Mouse (Mus musculus): ENCODE results near the gene Kremen1. TPM values are rescaled to one million over a fixed set of nuclear protein-coding genes. Genes with fewer than 3 reads are reported as not detected.

The Kremen1 gene
- total and polyA plus RNA-seq, 3 experiments, result 1.3 to 4.1 TPM; not detected in 1

GRCm38 (mm10) chr11:5219371-5219770, 42.0 kb downstream of the Kremen1 start:
- TF ChIP-seq GATA1 (IDR thresholded peaks at IDR 0.05; ENCODE audit: low read depth, low read length) (no peak), POLR2A (IDR thresholded peaks at IDR 0.05; ENCODE audit: control insufficient read depth in 1 of 2, insufficient read depth in 1 of 2, low read depth in 1 of 2, low read length in 2 of 2, poor library complexity in 1 of 2) (no peak), ETS1 (IDR thresholded peaks at IDR 0.05; ENCODE audit: low read depth, low read length) (no peak), POLR2AphosphoS2 (IDR thresholded peaks at IDR 0.05; ENCODE audit: low read length) (no peak), ZMIZ1 (IDR thresholded peaks at IDR 0.05; ENCODE audit: low read depth, low read length) (no peak), GABPA (IDR thresholded peaks at IDR 0.05; ENCODE audit: low read depth, low read length) (no peak), MAX (IDR thresholded peaks at IDR 0.05; ENCODE audit: low read length) (no peak), CHD1 (IDR thresholded peaks at IDR 0.05; ENCODE audit: low read depth, low read length) (no peak), RCOR1 (IDR thresholded peaks at IDR 0.05; ENCODE audit: low read depth, low read length) (no peak)
- H3K4me3 ChIP-seq (ENCODE audit: control insufficient read depth in 1 of 2, insufficient read depth in 1 of 2, low read depth in 2 of 2, low read length in 2 of 2), result no peak overlapping the region
- no peak for DNase-seq (ENCODE audit: low read depth, low spot score)

DNA sequence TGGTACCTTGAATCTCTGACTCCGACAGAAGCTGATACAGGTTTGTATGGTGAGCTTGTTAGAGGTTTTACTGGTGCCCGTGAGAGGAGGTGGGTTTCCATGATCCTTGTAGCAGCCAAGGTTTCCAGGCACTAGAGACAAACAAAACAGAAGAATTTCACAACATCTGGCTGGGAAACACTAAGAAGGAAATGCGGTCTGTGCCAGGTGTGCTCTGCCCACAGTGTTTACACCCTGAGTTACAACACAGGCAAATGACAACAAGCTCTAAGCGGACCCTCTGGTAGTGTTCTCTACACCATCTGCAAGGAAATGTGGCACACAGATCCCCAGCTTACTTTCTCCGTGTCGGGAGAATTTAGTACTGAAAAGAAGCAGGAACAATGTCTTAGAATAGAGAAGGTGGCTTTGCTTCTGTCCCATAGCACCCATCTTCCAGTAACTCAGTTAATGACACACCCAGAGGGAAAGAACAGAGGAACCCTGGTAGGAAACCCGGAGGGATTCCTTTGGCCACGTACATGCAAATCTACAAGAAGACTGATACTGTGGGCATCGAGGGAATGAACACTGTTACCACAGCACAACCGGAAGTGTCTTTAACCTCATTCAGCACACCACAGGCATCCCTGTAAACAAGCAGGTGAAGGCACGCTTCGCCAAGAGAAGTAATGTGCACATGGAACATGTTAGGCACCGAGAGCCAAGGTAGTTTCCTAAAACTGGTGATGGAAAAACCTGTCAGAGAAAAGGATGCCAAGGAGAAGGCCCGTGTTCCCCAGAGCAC, 45.8 kb downstream of the Kremen1 start:
- Histone ChIP-seq H3K27ac (ENCODE audit: control insufficient read depth, low read depth, low read length) (no peak overlapping the region), H3K36me3 (ENCODE audit: control insufficient read depth in 1 of 2, insufficient read depth in 2 of 2, low read length in 2 of 2) (no peaks in the 10 kb centered on the region), H3K27me3 (ENCODE audit: control insufficient read depth in 1 of 2, insufficient read depth in 2 of 2, low read length in 2 of 2) (no peaks in the 10 kb centered on the region), H3K9me3 (replicated peaks; ENCODE audit: insufficient read depth, low read length) (no peaks in the 10 kb centered on the region), H3K4me3 (ENCODE audit: control insufficient read depth in 1 of 2, insufficient read depth in 1 of 2, low read depth in 2 of 2, low read length in 2 of 2) (no peak overlapping the region), H3K79me2 (ENCODE audit: control insufficient read depth, insufficient read depth, low read length, poor library complexity) (no peaks in the 10 kb centered on the region), H3K4me1 (ENCODE audit: control insufficient read depth in 1 of 2, insufficient read depth in 2 of 2, low read length in 2 of 2) (no peaks in the 10 kb centered on the region), H3K9ac (ENCODE audit: control insufficient read depth, low read depth, low read length, poor library complexity, severe bottlenecking) (no peak overlapping the region)
- DNase-seq (ENCODE audit: low read depth, low spot score), result no peak
- no peak for TF ChIP-seq POLR2A (IDR thresholded peaks at IDR 0.05; ENCODE audit: control insufficient read depth in 1 of 2, insufficient read depth in 1 of 2, low read depth in 1 of 2, low read length in 2 of 2, poor library complexity in 1 of 2)
- no peak for TF ChIP-seq CHD1 (IDR thresholded peaks at IDR 0.05; ENCODE audit: low read depth, low read length)
- TF ChIP-seq ZC3H11A (IDR thresholded peaks at IDR 0.05; ENCODE audit: low read depth, low read length), result no peak

More at GRCm38 (mm10) chr11:5219371-5219770, 42.0 kb downstream of the Kremen1 start:
- no peaks in the 10 kb centered on the region for H3K4me1 ChIP-seq (ENCODE audit: control insufficient read depth in 1 of 2, insufficient read depth in 2 of 2, low read length in 2 of 2)
- no peaks in the 10 kb centered on the region for H3K36me3 ChIP-seq (ENCODE audit: control insufficient read depth in 1 of 2, insufficient read depth in 2 of 2, low read length in 2 of 2)
- H3K79me2 ChIP-seq (ENCODE audit: control insufficient read depth, insufficient read depth, low read length, poor library complexity), result no peaks in the 10 kb centered on the region
- no peak overlapping the region for H3K9ac ChIP-seq (ENCODE audit: control insufficient read depth, low read depth, low read length, poor library complexity, severe bottlenecking)
- no peaks in the 10 kb centered on the region for H3K27me3 ChIP-seq (ENCODE audit: control insufficient read depth in 1 of 2, insufficient read depth in 2 of 2, low read length in 2 of 2)
- no peaks in the 10 kb centered on the region for H3K9me3 ChIP-seq (replicated peaks; ENCODE audit: insufficient read depth, low read length)
- no peak overlapping the region for H3K27ac ChIP-seq (ENCODE audit: control insufficient read depth, low read depth, low read length)

DNA sequence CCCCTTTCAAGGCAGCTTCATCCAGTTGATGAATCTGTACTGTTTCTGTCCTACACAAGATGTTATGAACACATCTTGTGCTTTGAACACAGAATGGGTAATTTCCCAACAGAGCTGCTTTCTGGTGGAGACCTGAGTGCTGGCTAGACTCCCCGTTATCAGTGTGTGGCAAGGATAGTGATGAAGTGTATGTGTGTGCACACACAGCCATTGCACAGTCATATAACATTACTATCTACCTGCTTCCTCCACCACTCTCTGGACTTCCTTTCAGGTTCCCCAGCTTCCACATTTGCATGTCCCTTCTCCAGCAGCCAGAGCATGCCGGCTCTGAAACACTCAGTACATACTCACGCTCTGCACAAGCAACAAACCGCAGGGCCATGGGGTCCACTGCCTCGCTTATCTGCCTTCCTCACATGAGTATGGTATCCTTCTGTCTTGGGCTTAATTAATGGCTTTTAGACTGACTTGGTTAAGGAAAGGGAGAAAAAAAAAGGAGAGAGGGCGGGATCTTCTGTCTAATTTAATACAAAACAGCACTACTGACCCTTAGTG, 46.8 kb downstream of the Kremen1 start:
- Histone ChIP-seq H3K4me3 (ENCODE audit: control insufficient read depth in 1 of 2, insufficient read depth in 1 of 2, low read depth in 2 of 2, low read length in 2 of 2) (no peak overlapping the region), H3K9me3 (replicated peaks; ENCODE audit: insufficient read depth, low read length) (no peaks in the 10 kb centered on the region), H3K27me3 (ENCODE audit: control insufficient read depth in 1 of 2, insufficient read depth in 2 of 2, low read length in 2 of 2) (no peaks in the 10 kb centered on the region), H3K27ac (ENCODE audit: control insufficient read depth, low read depth, low read length) (no peak overlapping the region), H3K4me1 (ENCODE audit: control insufficient read depth in 1 of 2, insufficient read depth in 2 of 2, low read length in 2 of 2) (no peaks in the 10 kb centered on the region), H3K9ac (ENCODE audit: control insufficient read depth, low read depth, low read length, poor library complexity, severe bottlenecking) (no peak overlapping the region), H3K36me3 (ENCODE audit: control insufficient read depth in 1 of 2, insufficient read depth in 2 of 2, low read length in 2 of 2) (no peaks in the 10 kb centered on the region), H3K79me2 (ENCODE audit: control insufficient read depth, insufficient read depth, low read length, poor library complexity) (no peaks in the 10 kb centered on the region)
- DNase-seq (ENCODE audit: low read depth, low spot score), result no peak
- no peak for TF ChIP-seq ZKSCAN1 (IDR thresholded peaks at IDR 0.05; ENCODE audit: low read depth, low read length)
- no peak for TF ChIP-seq BHLHE40 (IDR thresholded peaks at IDR 0.05; ENCODE audit: borderline replicate concordance, low read depth, low read length)
- no peak for TF ChIP-seq MAFK (IDR thresholded peaks at IDR 0.05; ENCODE audit: borderline replicate concordance, low read depth, low read length)
- TF ChIP-seq CHD2 (IDR thresholded peaks at IDR 0.05; ENCODE audit: low read length), result no peak
- TF ChIP-seq HCFC1 (IDR thresholded peaks at IDR 0.05; ENCODE audit: low read depth, low read length), result no peak
